ENCODE assay signal across 27 mouse cellular contexts in the genomic region with DNA sequence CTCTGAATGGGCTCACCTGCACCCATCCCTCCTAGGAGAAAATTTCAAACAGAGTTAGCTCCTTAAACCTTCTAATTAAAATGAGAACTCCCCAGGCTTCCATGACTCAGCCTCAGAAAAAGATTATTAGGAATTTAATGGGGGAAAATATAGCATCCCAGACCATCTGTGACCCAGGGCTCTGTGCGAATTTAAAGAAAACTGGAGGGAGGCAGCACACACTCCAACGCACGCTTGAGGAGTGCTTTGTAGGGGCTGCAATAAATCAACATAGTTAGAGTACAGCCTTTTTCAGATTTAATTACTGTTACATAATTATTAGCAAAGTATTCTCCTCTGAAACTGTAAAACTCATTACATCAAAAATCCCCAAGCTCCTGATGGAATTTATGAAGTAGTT. TPM values are rescaled to one million over a fixed set of nuclear protein-coding genes. Genes with fewer than 3 reads are reported as not detected.
A peak's percentile ranks its signal among the peaks of the same experiment; 100 is the strongest.
DNase-seq lines count a peak whose midpoint lies in the region; ATAC-seq lines count a peak whose summit lies in the region.
"Had no signal": no experiment of that assay in that cellular context is flagged by ENCODE, and none has a peak within 500 bp of the region (broad histone marks: within the 10 kb centered on the region; RNA-seq: fewer than 3 reads in every experiment).

No protein-coding gene starts in this region.

- ATAC-seq in forebrain, embryonic 13.5 days = no peak; the same call in 1 of the 2 replicates
- peak; percentile 47; the same call in 1 of the 2 replicates for ATAC-seq in hindbrain, embryonic 15.5 days (ENCODE audit: low FRiP score, low read depth)
- ATAC-seq in neural tube, embryonic 14.5 days (ENCODE audit: low read depth) = peak; percentile 75; the same call in 1 of the 2 replicates
- ATAC-seq in megakaryocyte progenitor cell, adult 5-6 weeks (replicated peaks; ENCODE audit: poor library complexity) = no peak
- ATAC-seq: activated CD4-positive, CD25-positive, alpha-beta regulatory T cell, adult 4 months; intestine, embryonic 16.5 days had no signal

- no peaks in the 10 kb centered on the region for H3K27me3 ChIP-seq in forebrain, embryonic 13.5 days
- H3K27me3 ChIP-seq in forebrain, embryonic 10.5 days (ENCODE audit: poor library complexity, severe bottlenecking) = no peaks in the 10 kb centered on the region
- H3K27me3 ChIP-seq in hindbrain, embryonic 15.5 days = no peaks in the 10 kb centered on the region
- H3K27me3 ChIP-seq in hindbrain, embryonic 10.5 days (ENCODE audit: insufficient read depth, poor library complexity, severe bottlenecking) = no peaks in the 10 kb centered on the region
- H3K27me3 ChIP-seq in neural tube, embryonic 14.5 days (ENCODE audit: control insufficient read depth, insufficient read depth, low read length) = no peaks in the 10 kb centered on the region

- peak overlapping the region; percentile 90 for H3K27ac ChIP-seq in forebrain, embryonic 13.5 days
- no peak overlapping the region for H3K27ac ChIP-seq in forebrain, embryonic 10.5 days
- no peak overlapping the region for H3K27ac ChIP-seq in hindbrain, embryonic 15.5 days (replicated peaks)
- H3K27ac ChIP-seq in hindbrain, embryonic 10.5 days = no peak overlapping the region
- H3K27ac ChIP-seq in neural tube, embryonic 14.5 days (ENCODE audit: low read depth, low read length) = no peak overlapping the region
- H3K27ac ChIP-seq: embryonic facial prominence, embryonic 13.5 days; heart, embryonic 13.5 days had no signal

- no peak overlapping the region for H3K9ac ChIP-seq in forebrain, embryonic 13.5 days
- H3K9ac ChIP-seq in hindbrain, embryonic 15.5 days = no peak overlapping the region
- H3K9ac ChIP-seq in neural tube, embryonic 14.5 days (replicated peaks; ENCODE audit: low read depth, low read length) = no peak overlapping the region
- H3K9ac ChIP-seq: embryonic facial prominence, embryonic 13.5 days; heart, embryonic 13.5 days had no signal

- H3K9me3 ChIP-seq in forebrain, embryonic 13.5 days (replicated peaks) = no peaks in the 10 kb centered on the region
- no peaks in the 10 kb centered on the region for H3K9me3 ChIP-seq in forebrain, embryonic 10.5 days
- no peaks in the 10 kb centered on the region for H3K9me3 ChIP-seq in hindbrain, embryonic 15.5 days
- no peaks in the 10 kb centered on the region for H3K9me3 ChIP-seq in hindbrain, embryonic 10.5 days
- no peaks in the 10 kb centered on the region for H3K9me3 ChIP-seq in neural tube, embryonic 14.5 days (ENCODE audit: control insufficient read depth, low read length)
- H3K9me3 ChIP-seq: embryonic facial prominence, embryonic 13.5 days; G1E; heart, embryonic 13.5 days; megakaryocyte, embryonic 14.5 days had no signal

- no peak for DNase-seq in forebrain, embryonic 10.5 days (ENCODE audit: extremely low spot score, low spot score)
- DNase-seq in hindbrain, embryonic 10.5 days (ENCODE audit: low spot score) = no peak
- no peak for DNase-seq in neural tube, embryonic 10.5 days (ENCODE audit: extremely low spot score, low spot score)
- DNase-seq: adrenal gland, postnatal 14 days; cerebellum, adult 11 months; cerebellum, postnatal 10 days; kidney, postnatal 10 days; layer of hippocampus, postnatal 36 days; lung, adult 18-20 months; lung, postnatal 14 days; right cerebral cortex, adult 18-20 months; thymus, postnatal 25 days had no signal

- peaks cover 56% of the 10 kb centered on the region for H3K4me1 ChIP-seq in forebrain, embryonic 13.5 days
- peaks cover 11% of the 10 kb centered on the region; the same call in 1 of the 2 replicates for H3K4me1 ChIP-seq in forebrain, embryonic 10.5 days
- H3K4me1 ChIP-seq in hindbrain, embryonic 15.5 days (replicated peaks) = peaks cover 43% of the 10 kb centered on the region
- peaks cover 21% of the 10 kb centered on the region for H3K4me1 ChIP-seq in hindbrain, embryonic 10.5 days (replicated peaks)
- H3K4me1 ChIP-seq in neural tube, embryonic 14.5 days (ENCODE audit: control insufficient read depth, insufficient read depth, low read length) = peaks cover 19% of the 10 kb centered on the region
- H3K4me1 ChIP-seq: megakaryocyte, embryonic 14.5 days had no signal

- 39% methylated on average over 3 of the region's 3 CpGs for WGBS in forebrain, embryonic 13.5 days
- WGBS in forebrain, embryonic 10.5 days = 86% methylated on average over 3 of the region's 3 CpGs
- WGBS in hindbrain, embryonic 15.5 days = 36% methylated on average over 3 of the region's 3 CpGs
- 88% methylated on average over 3 of the region's 3 CpGs for WGBS in hindbrain, embryonic 10.5 days
- 12% methylated on average over 3 of the region's 3 CpGs for WGBS in neural tube, embryonic 14.5 days

- H3K4me2 ChIP-seq in forebrain, embryonic 13.5 days = no peak overlapping the region
- H3K4me2 ChIP-seq in hindbrain, embryonic 15.5 days = no peak overlapping the region
- no peak overlapping the region for H3K4me2 ChIP-seq in neural tube, embryonic 14.5 days (ENCODE audit: low read depth, low read length)
- H3K4me2 ChIP-seq: embryonic facial prominence, embryonic 13.5 days; heart, embryonic 13.5 days; liver, embryonic 11.5 days had no signal

- H3K4me3 ChIP-seq in forebrain, embryonic 13.5 days = no peak overlapping the region
- H3K4me3 ChIP-seq in forebrain, embryonic 10.5 days = no peak overlapping the region
- H3K4me3 ChIP-seq in hindbrain, embryonic 15.5 days = no peak overlapping the region
- no peak overlapping the region for H3K4me3 ChIP-seq in hindbrain, embryonic 10.5 days
- H3K4me3 ChIP-seq in neural tube, embryonic 14.5 days (ENCODE audit: low read depth, low read length) = no peak overlapping the region
- H3K4me3 ChIP-seq: embryonic facial prominence, embryonic 13.5 days; heart, embryonic 13.5 days; megakaryocyte, embryonic 14.5 days had no signal

- no peaks in the 10 kb centered on the region for H3K36me3 ChIP-seq in forebrain, embryonic 13.5 days (ENCODE audit: poor library complexity, severe bottlenecking)
- no peaks in the 10 kb centered on the region for H3K36me3 ChIP-seq in forebrain, embryonic 10.5 days (replicated peaks)
- no peaks in the 10 kb centered on the region for H3K36me3 ChIP-seq in hindbrain, embryonic 15.5 days
- H3K36me3 ChIP-seq in hindbrain, embryonic 10.5 days = no peaks in the 10 kb centered on the region
- no peaks in the 10 kb centered on the region for H3K36me3 ChIP-seq in neural tube, embryonic 14.5 days (ENCODE audit: control insufficient read depth, insufficient read depth, low read length)
- H3K36me3 ChIP-seq: embryonic facial prominence, embryonic 13.5 days; G1E; heart, embryonic 13.5 days had no signal

RNA-seq across cellular contexts. Expression of a gene that starts 32.2 kb away (rescaled TPM):
- 173 and 314 TPM in 2 replicates for polyA plus RNA-seq in forebrain, embryonic 13.5 days (2015; fragmentation: Nextera tagmentation; extraction: Ambion mirVana)
- polyA plus RNA-seq in forebrain, embryonic 10.5 days (2016; fragmentation: Nextera tagmentation; extraction: Ambion mirVana) = 0.21 TPM in 1 of 2 replicates, not detected in the other
- polyA plus RNA-seq in hindbrain, embryonic 15.5 days (2015; fragmentation: Nextera tagmentation; extraction: Ambion mirVana) = 29.6 and 43.9 TPM in 2 replicates
- polyA plus RNA-seq in hindbrain, embryonic 10.5 days (2016; fragmentation: Nextera tagmentation; extraction: Ambion mirVana) = 0.07 TPM in 1 of 2 replicates, not detected in the other
- polyA plus RNA-seq in neural tube, embryonic 14.5 days (2014; fragmentation: Nextera tagmentation; extraction: Ambion mirVana) = 88.6 and 95.7 TPM in 2 replicates
- total RNA-seq in megakaryocyte progenitor cell, adult 5-6 weeks (2015) = not detected in 2 replicates
- total RNA-seq in megakaryocyte progenitor cell, adult 5-6 weeks (2017) = not detected in 2 replicates
- total RNA-seq: adrenal gland, postnatal 14 days; G1E; gastrocnemius, postnatal 4 days; heart, postnatal 36 days had no signal
- polyA plus RNA-seq: activated CD4-positive, CD25-positive, alpha-beta regulatory T cell, adult 4 months; G1E; intestine, embryonic 16.5 days; small intestine, adult 2 months; testis, adult 2 months had no signal

Comparison
In these comparisons a context has a peak if more than half of its experiments do, and no peak if none do; other contexts are left out.
1. RNA of a gene that starts 32.2 kb away (polyA plus RNA-seq): 173 to 314 TPM in forebrain, embryonic 13.5 days, 88.6 to 95.7 TPM in neural tube, embryonic 14.5 days and 29.6 to 43.9 TPM in hindbrain, embryonic 15.5 days; 0.21 TPM in forebrain, embryonic 10.5 days and 0.07 TPM in hindbrain, embryonic 10.5 days; every median in the first group is over 10 times any median in the second.
2. ATAC-seq: peak in hindbrain, embryonic 15.5 days (single experiment) and neural tube, embryonic 14.5 days (single experiment); none in forebrain, embryonic 13.5 days (single experiment) and megakaryocyte progenitor cell, adult 5-6 weeks (single experiment).